Mouse (Mus musculus): ENCODE measurements at regions not wholly inside any gene's neighbourhood (a gene's known extent, or its start where the extent isn't known, plus 50 kb on each side); places are given as distances from the start of the nearest gene placed in this dataset.

DNA sequence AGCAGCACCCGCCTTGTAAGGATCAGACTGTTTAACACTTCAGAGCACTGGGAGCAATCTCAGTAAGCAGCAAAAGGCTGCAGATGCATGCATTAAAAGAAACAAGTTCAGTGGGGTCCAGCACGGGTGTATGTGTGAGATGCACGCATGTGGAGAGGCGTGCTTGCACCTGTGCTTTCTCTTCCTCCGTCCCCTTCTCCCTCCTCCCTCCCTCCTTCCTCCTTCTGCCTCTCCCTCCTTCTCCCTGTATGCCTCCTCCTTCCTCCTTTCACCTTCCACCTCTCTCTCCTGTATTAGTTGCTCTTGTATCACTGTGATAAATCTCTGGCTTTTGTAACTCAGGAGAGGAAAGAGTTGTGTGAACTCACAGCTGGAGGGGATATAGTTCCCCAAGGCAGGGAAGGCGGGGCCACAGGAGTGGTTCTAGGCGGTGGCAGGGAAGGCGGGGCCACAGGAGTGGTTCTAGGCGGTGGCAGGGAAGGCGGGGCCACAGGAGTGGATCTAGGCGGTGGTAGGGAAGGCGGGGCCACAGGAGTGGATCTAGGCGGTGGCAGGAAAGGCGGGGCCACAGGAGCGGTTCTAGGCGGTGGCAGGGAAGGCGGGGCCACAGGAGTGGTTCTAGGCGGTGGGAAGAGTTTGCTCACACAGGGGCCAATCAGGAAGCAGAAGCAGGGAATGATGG lies 96.2 kb upstream of the Eef2kmt start:
- TF ChIP-seq CTCF (IDR thresholded peaks at IDR 0.05; ENCODE audit: extremely low read depth, insufficient read depth, insufficient read length, insufficient replicate concordance) (no peak), POLR2A (IDR thresholded peaks at IDR 0.05; ENCODE audit: low read depth, low read length) (no peak)

Data from spleen, adult 2 months (tissue).